Mouse (Mus musculus) frontal cortex, postnatal 36 days (tissue): ENCODE measurements around the gene Senp8.

ENCODE experiments used
- DNase-seq, 2 experiments: peaks; one replicate each; pipeline ENCODE4 v3.0.0; 2022; ENCODE audit warnings: low spot score in 2 of 2

The Senp8 gene

DNA sequence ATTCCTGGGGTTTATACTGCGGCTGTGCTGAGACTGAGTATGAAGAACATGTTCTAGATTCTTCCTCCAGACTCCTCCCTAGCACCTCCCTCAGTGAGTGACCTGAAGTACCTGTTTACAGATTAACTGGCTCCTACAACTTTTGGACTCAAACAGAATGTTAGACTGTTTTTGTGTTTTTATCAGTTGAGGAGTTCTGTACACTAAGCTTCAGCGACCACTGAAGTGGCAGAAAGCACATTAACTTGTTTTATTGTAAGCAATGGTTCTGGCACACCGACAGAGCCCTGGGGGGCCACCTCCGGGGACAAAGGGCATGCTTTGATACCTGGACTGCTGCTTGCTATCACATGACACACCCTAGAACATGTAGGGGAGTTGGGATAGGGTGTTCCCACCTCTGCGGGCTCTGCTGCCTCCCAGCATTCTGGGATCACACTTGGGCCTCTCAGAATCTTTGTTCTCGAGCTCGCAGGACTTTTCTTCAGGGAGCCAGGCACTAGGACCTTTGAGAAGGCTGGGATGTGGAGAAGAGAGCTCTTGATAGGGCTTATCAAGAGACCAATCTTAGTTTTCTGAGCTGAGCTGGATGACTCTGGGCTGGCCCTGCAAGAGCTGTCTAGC lies 34.1 kb downstream of the Senp8 start:
- no peak for DNase-seq

DNA sequence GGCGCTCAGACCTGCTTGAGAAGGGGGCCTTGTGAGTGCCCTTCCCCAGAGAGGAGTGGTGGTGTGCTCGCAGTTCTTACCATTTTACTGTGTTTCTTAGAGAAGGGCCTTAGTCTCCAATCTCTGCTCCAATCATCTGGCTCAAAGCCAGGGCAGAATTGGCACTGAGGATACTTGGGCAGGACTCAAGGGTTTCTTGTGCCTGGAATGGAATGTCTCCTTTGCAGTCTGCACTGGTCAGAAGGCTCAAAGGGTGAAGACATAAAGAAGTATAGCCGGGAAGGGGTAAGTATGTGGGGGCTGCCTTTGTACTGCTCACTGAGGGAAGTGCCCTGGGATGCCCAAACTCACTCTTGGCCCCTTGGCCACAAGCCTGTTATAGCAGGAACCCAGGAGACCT lies 41.3 kb downstream of the Senp8 start:
- DNase-seq, result no peak

DNA sequence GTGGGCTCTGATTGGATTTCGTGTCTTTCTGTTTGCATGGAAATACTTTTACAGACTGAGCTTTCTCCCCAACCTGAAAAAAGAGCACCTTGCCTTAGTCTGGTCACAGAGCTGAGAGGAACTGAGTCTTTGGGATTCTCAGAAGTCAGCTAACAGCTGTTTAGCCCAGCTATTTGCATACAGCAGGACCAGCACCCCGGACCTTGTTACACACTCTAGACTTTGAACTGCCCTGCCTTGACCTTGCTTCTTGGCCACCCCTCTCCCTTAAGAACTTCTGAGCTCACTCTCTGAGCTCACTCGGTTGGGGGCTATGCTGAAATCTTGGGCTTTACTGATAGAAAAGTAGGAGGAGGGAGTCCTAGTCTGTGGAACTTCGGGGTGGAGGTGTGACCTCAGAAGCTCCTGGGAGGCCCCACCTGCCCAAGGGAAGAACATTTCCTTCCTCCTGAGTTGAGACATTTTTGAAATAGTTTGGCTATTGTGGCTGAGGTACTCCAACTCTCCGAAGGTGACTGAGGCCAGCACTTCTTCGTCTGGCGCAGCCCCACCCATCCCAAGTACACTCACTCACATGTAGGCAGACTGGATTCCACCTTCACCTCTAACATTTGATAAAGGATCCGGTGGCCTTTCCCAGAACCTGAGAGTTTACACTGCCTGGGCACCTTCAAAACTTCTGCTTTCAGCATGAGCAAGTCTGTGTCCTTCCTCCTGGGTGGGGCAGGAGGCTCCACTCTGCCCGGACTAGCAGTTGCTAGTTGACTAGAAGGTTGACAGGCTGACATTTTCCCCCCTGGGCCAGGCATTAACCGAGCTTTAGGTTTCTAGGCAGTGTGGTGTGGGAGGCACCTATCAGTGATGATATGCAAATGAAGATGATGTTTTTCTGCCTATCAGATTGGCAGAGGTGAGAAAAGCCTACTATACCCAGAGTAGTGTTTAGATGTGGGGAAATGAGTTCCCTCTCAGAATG lies 43.4 kb downstream of the Senp8 start:
- DNase-seq, result no peak

DNA sequence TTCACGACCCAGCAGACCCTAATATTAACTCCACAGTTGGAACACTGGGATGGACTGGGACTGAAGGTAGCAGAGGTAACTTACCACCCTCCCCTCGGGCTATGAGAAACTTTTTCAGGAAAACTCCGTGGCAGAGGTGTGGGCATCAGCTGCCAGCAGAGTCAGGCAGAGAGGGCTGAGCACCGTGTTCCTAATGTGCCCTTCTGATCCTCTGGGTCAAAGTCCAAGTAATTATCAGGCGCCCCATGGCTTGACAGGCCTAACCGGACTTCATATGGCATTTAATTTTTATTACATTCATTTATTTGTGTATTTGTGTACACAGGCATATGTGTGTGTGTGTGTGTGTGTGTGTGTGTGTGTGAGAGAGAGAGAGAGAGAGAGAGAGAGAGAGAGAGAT lies 47.4 kb downstream of the Senp8 start:
- DNase-seq, result no peak

DNA sequence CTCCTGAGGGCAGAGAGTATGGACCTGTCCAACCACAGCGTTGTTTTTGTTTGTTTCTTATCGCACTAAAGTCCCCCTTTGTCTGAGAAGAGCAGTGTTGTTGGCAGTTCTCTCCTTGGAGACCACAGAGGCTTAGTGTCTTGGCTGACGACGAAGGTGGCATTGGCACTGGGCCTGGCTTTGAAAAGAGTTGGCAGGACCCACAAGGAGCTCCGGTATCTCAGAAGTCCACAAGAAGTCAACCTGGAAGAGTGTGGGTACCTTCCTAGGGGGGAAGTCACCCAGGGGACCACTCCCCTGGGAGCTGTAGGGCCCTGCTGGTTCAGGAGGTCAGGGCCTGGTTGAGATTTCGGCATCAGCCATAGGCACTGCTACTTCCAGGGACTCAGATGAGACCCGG lies 49.4 kb downstream of the Senp8 start:
- no peak for DNase-seq

DNA sequence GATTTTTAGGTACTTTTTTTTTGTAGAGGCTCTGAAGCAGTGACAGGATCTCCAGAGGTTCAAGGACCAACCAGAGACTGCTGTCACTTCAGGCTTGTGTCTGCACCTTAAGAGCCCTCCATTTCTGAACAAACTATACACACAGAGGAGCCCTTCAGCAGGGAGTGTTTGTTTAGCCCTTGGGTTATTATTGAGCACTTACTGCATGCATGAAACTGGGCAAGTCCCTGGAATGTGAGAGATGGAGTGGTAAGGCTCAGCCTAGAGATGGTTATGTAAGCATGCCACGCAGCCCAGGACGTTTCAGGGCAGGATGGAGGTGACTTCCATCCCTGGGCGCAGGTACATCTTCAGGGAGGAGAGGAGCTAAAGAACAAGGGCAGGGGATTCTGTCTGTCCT lies 54.1 kb downstream of the Senp8 start:
- DNase-seq, result no peak

DNA sequence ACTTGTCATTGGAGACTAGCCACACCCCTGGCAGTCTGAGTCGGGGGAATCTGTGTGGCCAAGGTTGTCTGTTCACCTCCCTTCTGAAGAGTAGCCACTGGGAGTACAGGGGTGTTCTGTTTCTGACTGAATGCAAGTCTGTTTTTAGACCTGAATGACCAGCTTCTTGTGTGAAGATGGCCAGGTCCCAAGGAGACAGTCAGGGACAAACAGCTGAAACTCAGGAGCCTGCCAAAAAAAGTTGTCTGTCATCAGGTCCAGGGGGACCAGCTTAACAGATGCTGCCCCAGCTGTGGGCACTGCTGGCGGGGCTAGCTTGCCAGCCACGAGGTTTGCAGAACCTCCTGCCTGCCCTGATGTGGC lies 55.1 kb downstream of the Senp8 start:
- DNase-seq, result no peak

DNA sequence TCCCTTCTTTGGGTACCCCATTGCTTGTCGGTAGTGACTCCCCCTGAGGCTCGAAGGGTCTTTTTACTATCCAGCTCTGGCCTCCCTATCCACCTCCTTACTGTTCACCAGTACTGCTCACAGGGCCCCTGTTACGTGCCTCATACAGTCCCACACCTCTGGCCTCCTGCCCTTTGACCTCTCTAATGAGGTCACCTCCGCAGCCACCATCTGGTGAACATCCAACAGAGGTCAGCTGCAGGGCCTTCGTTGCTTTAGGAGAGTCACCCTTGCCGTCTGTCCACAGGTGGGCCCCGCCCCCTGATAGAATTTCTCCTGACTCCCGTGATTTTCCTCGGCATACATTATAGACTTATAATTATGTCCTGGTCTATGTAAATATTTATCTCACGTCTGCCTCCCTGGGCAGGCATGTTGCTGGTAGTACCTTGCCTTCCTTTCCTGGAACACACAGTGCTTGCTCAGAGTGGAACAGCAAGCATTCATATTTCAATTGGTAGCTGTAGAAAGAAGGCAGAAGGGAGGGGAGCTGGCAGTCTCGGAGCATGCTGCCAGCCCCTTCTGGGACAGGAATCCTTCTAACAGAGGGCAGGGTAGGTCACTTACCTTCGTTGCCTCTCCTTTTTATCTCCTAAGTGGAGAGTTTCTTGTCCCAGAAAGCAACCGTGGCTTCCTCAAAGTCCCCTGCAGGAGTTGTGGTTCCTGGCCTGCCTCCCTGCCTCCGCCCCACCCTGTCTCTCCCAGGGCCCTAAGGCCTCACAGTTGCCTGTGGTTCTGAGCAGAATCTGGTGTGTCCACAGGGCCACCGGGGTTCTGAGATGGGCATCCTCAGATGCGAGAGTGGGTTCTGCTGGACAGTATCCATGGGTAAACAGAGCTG lies 55.7 kb downstream of the Senp8 start:
- no peak for DNase-seq

DNA sequence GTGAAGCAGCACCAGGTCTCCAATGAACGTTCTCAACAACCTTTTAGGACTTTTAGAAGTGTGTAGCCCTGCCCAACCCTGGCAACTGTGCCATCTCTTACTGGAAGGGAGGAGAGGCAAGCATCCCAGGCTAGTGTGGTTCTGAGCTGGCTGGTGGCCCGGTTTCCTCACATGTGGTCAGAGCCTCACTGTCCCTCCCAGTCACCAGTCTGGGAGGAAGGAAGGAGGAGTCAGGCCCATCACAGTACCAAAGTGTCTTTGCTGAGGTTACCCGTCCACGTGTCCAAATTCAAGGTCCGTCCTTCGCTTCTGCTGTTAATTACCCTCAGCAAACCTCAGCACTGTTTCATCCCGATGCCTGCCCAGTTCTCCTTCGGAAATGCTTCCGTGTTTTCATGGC lies 58.4 kb downstream of the Senp8 start:
- peak in 1 of 2 experiments; percentile 63 for DNase-seq

DNA sequence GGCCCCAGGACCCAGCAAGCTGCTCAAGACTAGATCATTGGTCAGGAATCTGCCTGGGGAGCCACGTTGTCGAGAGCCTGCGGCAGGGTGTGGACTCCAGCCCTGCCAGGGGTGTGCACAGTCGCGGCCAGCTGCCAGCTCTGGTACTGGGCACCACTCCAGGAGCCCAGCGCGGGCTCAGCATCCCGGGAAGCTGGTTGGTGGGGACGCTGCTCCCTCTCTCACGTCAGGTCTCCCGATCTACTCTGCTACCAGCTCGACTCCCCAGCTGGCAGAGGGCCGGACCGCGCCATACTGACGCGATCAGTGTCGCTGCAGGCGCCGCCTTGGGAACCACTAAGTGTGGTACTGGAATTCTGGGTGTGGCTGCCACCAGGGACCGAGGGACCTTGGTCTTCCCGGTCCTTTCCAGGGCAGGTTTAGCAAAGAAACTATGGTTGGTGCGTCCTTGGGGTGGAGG lies 58.8 kb downstream of the Senp8 start:
- peak; percentile 87 for DNase-seq

DNA sequence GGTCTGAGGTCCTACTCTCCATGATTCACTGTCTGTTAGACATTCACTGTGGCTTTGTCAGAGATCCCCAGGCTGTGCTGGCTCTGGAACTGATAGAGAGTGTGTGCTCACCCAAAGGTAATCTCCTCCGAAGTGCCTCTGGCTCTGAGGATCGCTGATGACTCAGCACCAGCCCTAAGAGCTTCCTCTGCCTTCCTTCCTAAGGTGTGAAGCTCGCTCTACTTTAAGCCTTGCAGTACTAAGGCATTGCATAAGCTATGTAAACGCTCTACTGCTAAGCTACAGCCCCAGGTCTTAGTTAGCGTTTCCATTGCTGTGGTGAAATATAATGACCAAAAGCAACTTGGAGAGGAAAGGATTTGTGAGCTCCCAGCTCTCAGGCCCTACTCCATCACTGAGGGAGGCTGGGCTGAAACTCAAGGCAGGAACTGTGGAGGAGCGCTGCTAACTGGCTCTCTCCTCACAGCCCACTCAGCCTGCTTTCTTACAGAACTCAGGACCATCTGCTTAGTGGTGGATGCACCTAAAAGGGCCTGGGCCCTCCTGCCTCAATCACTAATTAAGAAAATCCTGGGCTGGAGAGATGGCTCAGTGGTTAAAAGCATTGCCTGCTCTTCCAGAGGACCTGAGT lies 63.0 kb downstream of the Senp8 start:
- DNase-seq, result peak; percentile 67 to 73
